Mouse (Mus musculus) c-Kit-positive CD71-positive TER-119-positive erythroid progenitor cells, embryonic 14.5 days (primary cell): ENCODE data around the gene Cltc.
A peak's percentile ranks its signal among the peaks of the same experiment; 100 is the strongest.

ENCODE experiments used
- DNase-seq: peaks from one replicate; pipeline ENCODE4 v3.0.0-alpha.2; 2013; ENCODE audit warnings: low spot score

Gene Cltc

DNA sequence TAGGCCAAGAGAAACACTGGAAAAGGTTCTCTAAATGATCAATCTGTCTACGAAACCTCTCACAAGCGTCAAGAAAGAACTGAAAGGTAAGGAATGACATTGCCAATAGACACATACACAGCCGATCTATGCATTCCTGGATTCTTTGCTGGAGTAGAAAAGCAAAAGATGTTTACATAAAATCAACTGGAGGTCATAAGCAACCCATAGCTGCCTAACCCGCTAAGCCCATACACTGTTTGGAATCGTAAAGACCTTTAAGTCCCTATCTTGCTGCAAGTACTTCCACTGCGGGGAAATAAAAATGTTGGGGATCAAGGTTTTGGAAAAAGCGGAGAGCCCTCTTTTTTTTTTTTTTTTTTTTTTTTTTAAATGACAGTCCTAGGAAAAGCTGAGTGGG, 74.5 kb downstream of the Cltc start:
- no peak for DNase-seq

DNA sequence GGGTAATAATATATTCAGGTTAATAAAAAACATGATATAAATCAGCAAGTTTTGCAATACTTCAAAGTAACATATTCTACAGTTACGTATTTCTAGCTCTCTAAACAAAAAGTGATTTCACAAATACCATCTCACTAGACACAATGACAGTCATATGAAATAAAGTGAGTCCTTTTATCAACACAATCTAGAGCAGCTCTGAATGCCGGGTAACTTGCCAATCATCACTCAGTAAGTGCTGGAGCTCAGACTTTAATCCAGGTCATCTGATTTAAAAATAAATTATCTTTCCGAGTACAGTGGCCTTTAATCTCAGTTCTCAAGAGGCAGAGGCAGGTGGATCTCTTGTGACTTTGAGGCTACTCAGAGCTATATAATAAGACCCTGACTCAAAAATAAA, 75.9 kb downstream of the Cltc start:
- DNase-seq, result no peak

DNA sequence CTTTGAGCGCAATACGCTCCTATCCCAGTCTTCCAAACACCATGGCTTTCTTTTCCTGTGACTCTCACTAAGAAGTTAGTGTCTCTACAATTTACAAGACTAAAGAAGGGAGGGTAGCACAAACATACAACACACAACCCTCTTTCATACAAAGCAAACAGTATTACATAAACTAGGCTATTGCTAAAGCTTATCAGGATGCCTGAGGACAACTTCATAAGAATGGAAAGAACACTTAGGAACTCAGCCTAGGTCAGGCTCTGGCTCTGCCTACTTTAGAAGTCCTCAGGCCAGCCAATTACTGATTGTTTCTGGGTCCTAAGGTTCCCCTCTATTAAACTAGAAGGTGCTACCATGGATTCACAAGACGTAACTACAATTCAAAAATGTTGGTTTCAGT, 76.6 kb downstream of the Cltc start:
- no peak for DNase-seq

- DNase-seq, result no peak
Measured at GRCm38 (mm10) chr11:86678957-86679356, 78.4 kb downstream of the Cltc start.

GRCm38 (mm10) chr11:86675520-86675919, 81.8 kb downstream of the Cltc start:
- DNase-seq, result no peak

- DNase-seq, result no peak
Measured at GRCm38 (mm10) chr11:86672772-86673171, 84.6 kb downstream of the Cltc start.

DNA sequence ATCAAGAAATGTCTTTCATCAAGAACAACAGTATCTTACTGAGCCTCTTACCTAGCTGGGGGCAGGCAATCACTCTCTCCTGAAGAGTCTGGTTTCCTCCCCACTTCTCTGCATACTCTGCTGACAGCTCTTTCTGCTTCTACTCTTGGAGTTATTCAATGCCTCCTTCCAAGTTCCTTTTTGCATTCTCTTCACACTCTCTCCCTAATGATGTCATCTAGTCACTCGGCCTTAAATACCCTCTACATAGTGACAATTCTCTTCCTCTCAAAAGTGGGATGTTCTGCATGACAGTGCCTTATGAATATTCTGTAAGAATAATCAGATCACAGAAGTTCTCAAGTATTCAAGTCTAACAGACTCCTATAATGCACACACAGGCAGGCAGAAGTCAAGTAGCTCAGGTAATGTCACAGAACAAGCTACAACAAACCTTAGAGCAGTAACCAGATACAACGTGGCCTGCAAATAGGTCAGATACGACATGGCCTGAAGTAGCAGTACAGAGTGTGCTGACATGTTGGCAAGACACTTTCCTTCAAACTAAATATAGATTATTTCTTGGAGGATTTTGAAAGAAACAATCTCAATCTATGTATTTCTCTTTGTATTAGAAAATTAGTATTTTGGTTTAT, 86.2 kb downstream of the Cltc start:
- no peak for DNase-seq

GRCm38 (mm10) chr11:86668169-86668568, 89.2 kb downstream of the Cltc start:
- no peak for DNase-seq

DNA sequence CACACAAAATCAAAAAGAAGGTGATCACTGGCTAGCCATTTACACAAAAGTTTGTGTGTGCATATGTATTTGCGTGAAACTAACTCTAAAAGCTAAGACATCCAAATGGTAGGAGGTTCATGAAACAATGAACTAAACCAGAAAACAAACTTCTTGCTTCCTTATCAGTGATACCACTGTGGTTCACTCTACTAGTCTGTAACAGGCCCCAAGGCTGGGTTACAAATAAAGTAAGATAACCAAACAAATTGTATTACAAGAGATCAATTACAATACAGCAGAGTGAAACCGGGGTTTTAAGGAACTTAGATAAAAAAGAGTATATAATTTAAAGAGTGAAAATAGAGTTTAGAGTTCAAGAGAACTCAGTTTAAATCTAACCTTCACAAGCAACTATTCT, 89.8 kb downstream of the Cltc start:
- DNase-seq, result no peak

GRCm38 (mm10) chr11:86664406-86664805, 93.0 kb downstream of the Cltc start:
- DNase-seq, result no peak

- DNase-seq, result peak; percentile 68
Measured at GRCm38 (mm10) chr11:86663977-86664376, 93.4 kb downstream of the Cltc start.

- DNase-seq, result peak; percentile 86
Measured at GRCm38 (mm10) chr11:86662986-86663895, 94.1 kb downstream of the Cltc start.

DNA sequence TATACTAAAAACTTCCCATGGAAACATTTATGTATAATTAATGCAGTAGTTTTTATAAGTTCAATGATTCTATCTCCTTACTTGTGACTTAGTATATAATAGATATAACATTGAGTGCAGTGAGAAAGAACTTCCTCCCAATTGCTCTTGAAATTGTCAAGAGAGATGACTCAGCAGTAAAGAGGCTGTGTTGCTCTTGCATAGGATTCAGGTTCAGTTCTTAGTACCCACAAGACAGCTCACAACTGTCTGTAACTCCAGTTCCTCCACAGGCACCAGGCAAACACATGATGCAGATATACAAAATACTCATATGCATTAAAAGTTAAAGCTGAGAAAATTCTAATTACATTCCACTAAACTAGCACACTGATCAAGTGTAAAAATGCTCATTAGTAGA, 99.5 kb downstream of the Cltc start:
- no peak for DNase-seq

DNA sequence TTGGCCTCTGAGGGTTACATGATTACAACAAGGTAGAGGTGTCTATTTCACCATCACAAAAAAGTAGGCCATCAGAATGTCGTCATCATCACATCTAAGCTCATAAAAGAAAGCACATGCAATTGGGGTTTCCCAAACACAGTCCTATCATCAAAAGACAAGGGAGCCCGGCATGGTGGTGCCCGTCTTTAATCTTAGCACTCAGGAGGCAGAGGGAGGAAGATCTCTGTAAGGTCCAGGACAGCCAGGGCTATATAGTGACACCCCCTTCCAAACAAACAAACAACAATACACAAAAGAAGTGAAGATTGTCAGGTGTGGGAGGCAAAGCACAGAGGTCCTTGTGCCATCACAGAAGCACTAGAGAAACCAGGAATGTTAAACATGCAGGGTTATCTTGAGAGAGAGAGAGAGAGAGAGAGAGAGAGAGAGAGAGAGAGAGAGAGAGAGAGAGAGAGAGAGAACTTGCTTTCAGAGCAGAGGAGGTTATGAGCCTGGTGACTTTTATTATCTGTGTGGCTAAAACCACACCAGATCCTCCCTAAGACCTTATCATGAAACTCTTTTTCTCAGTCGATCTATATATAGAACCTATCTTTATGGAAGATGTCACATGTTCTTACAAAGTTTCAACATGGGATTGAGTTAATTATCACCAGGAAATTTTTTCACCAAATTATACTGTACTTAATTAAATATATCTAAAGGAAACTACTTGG, 100.4 kb downstream of the Cltc start:
- DNase-seq, result no peak

DNA sequence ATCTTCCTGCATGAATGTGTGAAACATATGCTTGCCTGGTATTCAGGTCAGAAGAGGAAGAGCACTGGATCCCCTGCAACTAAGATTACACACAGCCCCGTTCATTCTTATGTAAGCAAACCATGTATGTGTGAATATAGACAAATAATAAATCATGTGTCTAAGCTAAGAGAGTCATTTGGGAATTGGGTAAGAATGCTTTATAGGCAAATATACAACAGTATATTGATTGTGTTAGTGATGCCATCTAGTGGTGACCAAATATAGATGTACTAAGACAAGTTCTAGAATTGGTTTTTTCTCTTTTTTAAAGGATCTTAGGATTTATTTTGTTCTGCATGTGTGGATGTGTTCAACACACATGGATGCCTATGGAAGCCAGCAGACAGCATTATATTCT, 101.7 kb downstream of the Cltc start:
- no peak for DNase-seq

DNA sequence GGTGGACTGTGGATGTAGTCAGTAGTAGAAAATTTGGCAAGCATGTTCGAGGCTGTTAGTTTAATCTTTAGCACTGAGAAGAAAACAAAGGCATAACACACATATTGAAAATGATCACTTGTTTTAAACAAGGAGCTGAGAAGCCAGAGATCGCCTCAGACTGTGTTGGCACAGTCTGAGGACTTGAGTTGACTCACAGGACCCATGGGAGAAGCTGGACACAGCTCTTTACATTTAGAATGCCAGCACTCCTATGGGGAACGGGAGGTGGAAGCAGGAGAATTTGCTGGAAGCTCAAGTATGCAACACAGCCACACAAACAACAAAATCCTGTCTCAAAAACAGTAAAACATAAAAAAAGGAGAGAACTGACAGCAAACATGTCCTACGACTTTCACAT, 103.3 kb downstream of the Cltc start:
- no peak for DNase-seq

DNA sequence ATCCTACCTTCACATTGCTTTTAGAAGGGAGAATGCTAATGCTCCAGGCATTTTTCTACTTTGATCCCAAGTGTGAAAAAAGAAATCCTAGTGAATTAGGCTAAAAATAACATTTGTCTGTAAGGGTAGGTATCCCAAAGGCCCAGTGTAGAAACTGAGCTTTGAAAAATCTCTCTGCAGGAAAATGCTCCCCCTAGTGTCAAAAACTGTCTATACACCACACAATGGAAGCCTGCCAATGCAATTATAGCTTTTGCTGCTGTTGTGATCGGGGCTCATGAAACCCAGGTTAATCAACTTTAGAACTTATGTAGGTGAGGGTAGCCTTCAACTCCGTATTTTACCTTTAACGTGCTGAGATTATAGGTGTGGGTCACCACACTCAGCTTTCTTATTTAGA, 103.9 kb downstream of the Cltc start:
- DNase-seq, result peak; percentile 70

GRCm38 (mm10) chr11:86652578-86652979, 104.8 kb downstream of the Cltc start:
- DNase-seq, result no peak

- DNase-seq, result no peak
Measured at GRCm38 (mm10) chr11:86650676-86651075, 106.7 kb downstream of the Cltc start.

DNA sequence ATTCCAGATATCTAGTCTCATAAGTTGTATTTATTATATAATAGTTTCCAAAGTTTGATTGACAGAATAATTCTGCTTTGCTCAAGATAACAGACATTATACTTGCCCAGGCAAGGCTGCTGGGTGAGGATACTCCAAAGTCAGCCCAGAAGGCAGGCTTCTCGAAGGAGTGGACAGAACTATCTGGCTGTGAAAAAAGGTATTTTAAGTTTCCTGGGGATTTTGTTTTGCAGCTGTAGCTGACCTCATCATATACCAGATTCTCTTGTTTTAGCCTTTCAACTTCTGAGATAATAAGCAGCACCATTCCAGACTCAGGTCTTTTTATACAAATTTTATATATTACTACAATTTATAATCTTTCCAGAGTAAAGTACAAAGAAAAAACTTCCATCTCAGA, 107.8 kb downstream of the Cltc start:
- DNase-seq, result no peak

DNA sequence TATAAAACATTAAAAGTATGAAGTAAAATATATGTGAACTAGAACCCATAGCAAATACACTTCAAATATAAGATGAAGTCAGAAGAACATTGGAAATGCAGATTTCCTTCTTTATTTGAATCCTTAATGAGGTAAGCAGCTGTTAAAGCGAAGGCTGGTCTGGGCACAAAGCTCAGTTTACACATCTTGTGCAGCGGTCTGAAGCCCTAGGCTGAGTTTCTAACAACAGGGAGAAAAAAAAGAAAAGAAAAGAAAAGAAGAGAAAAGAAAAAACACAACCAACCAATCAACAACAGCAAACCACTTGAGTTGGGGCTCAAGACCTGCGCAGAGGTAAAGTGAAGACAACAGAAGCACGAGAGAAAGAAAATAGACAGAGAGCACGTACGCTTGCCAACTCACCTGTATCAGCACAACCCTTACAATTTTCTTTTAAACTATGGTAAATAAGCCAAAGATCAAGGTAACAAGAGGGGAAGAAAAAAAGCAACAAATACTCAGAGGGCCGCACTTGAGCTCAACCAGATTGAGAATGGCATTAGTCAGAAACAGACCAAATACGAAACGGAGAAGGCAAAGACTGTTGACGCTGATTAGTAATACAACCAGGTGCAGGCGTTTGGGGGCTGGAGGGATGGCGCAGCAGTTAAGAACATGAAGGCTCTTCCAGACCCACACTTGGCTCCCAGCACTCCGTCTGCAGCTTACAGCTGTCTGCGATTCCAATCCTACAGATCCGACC, 109.5 kb downstream of the Cltc start:
- DNase-seq, result no peak

DNA sequence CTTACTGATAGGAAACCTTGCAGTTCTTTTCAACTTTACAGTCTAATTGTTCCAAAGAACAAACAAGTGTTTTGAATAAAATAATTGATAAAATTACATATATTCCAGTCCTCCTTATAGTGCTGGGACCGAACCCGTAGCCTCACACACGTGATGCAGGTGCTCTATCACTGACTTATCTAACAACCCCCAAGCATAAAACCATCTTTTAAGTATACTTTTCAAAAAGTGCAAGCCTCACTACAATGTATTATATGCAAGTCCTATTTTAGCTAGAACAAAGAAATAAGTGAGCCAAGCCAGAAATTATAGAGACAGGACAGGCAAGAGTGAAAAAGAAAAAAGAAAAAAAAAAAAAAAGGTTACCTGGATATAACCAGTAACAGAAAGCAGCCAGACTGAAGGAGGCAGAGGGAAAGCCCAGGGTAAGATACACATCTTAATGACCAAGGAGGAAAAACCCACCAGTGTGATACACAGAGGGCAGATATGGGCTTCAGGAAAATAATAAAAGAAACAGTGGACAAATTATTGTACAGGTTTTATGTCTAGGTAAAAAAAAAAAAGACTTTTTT, 110.4 kb downstream of the Cltc start:
- no peak for DNase-seq
